Mouse (Mus musculus) C2C12 (cell line): Measurements from ENCODE around the gene Vwf.

Source experiments
- CEBPB ChIP-seq: IDR thresholded peaks from one replicate; pipeline ENCODE4 v1.6.1; 2011; ENCODE audit warnings: low read depth, mild to moderate bottlenecking, control low read depth, moderate library complexity
- CTCF ChIP-seq: IDR thresholded peaks from one replicate; pipeline ENCODE4 v1.5.1; 2011; ENCODE audit not compliant: control insufficient read depth, insufficient read depth, insufficient read length
- FOSL1 ChIP-seq: IDR thresholded peaks from one replicate; pipeline ENCODE4 v1.8.0; 2011; ENCODE audit warnings: mild to moderate bottlenecking, low read length; ENCODE audit not compliant: poor library complexity, insufficient read depth, severe bottlenecking
- MAX ChIP-seq: IDR thresholded peaks from one replicate; pipeline ENCODE4 v1.6.1; 2011; ENCODE audit warnings: mild to moderate bottlenecking, control low read depth
- MYOD1 ChIP-seq: IDR thresholded peaks from one replicate; pipeline ENCODE4 v1.6.1; 2011; ENCODE audit warnings: low read depth; ENCODE audit not compliant: control insufficient read depth, insufficient read length
- MYOG ChIP-seq: IDR thresholded peaks from one replicate; pipeline ENCODE4 v1.6.1; 2011; ENCODE audit not compliant: control insufficient read depth, insufficient read length; ENCODE audit errors: extremely low read depth
- USF1 ChIP-seq: IDR thresholded peaks from one replicate; pipeline ENCODE4 v1.6.1; 2011; ENCODE audit warnings: low read depth, mild to moderate bottlenecking, control low read depth, moderate library complexity

- TF ChIP-seq CTCF = no peak
- no peak for TF ChIP-seq USF1
- no peak for TF ChIP-seq MYOD1
- TF ChIP-seq CEBPB = no peak
- TF ChIP-seq MAX = no peak
- no peak for TF ChIP-seq MYOG
- TF ChIP-seq FOSL1 = no peak
Observed at GRCm38 (mm10) chr6:125657966-125658365, 111.4 kb downstream of the Vwf start.
